Mouse (Mus musculus): Measurements from ENCODE around the gene Dnajc11.

The Dnajc11 gene

GRCm38 (mm10) chr4:151988342-151989109, 55.0 kb downstream of the Dnajc11 start, which contains the start of gene Thap3:
Thap3 (minus strand) TSS chr4:151988997.
- DNase-seq: peak; percentile 67

- DNase-seq: no peak
Measured at GRCm38 (mm10) chr4:151989110-151989488, 55.6 kb downstream of the Dnajc11 start.

GRCm38 (mm10) chr4:151992091-151992490, 58.6 kb downstream of the Dnajc11 start:
- DNase-seq: no peak

- DNase-seq: no peak
Measured at GRCm38 (mm10) chr4:151993035-151993434, 59.5 kb downstream of the Dnajc11 start.

GRCm38 (mm10) chr4:151994228-151995171, 61.0 kb downstream of the Dnajc11 start:
- DNase-seq: no peak

- DNase-seq: no peak
Measured at GRCm38 (mm10) chr4:151995371-151996172, 62.1 kb downstream of the Dnajc11 start.

- DNase-seq: peak; percentile 100
Measured at GRCm38 (mm10) chr4:151996173-151996950, 62.9 kb downstream of the Dnajc11 start, which contains the start of gene Phf13. Phf13 (minus strand) TSS chr4:151996258.

GRCm38 (mm10) chr4:151996951-151997222, 63.4 kb downstream of the Dnajc11 start:
- no peak for DNase-seq

GRCm38 (mm10) chr4:151997701-151998100, 64.2 kb downstream of the Dnajc11 start:
- no peak for DNase-seq

GRCm38 (mm10) chr4:151999481-151999880, 66.0 kb downstream of the Dnajc11 start:
- DNase-seq: no peak

GRCm38 (mm10) chr4:152000906-152001305, 67.4 kb downstream of the Dnajc11 start:
- no peak for DNase-seq

GRCm38 (mm10) chr4:152001335-152001734, 67.8 kb downstream of the Dnajc11 start:
- no peak for DNase-seq

GRCm38 (mm10) chr4:152002063-152002462, 68.6 kb downstream of the Dnajc11 start:
- no peak for DNase-seq

- DNase-seq: no peak
Measured at GRCm38 (mm10) chr4:152006137-152006536, 72.6 kb downstream of the Dnajc11 start.

- DNase-seq: no peak
Measured at GRCm38 (mm10) chr4:152006812-152007211, 73.3 kb downstream of the Dnajc11 start.

GRCm38 (mm10) chr4:152007481-152008147, 74.1 kb downstream of the Dnajc11 start:
- no peak for DNase-seq

GRCm38 (mm10) chr4:152008148-152008500, 74.6 kb downstream of the Dnajc11 start:
- DNase-seq: no peak

GRCm38 (mm10) chr4:152008622-152009075, 75.2 kb downstream of the Dnajc11 start, which contains the start of gene Klhl21:
Klhl21 (plus strand) TSS chr4:152008803.
- DNase-seq: peak; percentile 95

- DNase-seq: peak; percentile 80
Measured at GRCm38 (mm10) chr4:152009076-152010051, 75.9 kb downstream of the Dnajc11 start.

GRCm38 (mm10) chr4:152010091-152010706, 76.7 kb downstream of the Dnajc11 start:
- peak; percentile 38 for DNase-seq
